Mouse (Mus musculus): ENCODE measurements around the gene Yif1a. TPM values are rescaled to one million over a fixed set of nuclear protein-coding genes. Genes with fewer than 3 reads are reported as not detected.

Gene Yif1a
- polyA plus RNA-seq, 1 experiment from 2014 or later, result 111 TPM

DNA sequence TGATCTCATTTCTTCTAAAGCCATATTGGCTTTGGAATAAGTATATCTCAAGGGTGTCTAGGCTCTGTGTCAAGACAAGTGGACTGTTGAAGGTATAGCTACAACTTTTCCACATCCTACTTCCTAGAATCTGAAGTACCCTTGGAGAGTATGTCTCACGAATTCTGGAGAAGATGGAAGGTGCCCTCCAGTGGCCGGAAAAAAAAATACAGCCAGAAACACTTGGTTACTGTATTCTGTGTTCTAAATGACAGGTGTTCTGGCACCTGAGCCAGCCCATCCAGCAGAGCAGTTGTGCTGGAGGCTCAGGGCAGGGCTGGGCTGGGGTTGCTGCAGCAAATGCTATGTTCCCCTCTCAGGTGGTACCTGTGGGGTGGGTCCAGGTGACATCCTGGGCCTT, 51.3 kb downstream of the Yif1a start:
- no peaks in the 10 kb centered on the region for H3K9me3 ChIP-seq (replicated peaks)
- H3K27me3 ChIP-seq, result no peaks in the 10 kb centered on the region
- H3K4me1 ChIP-seq, result no peaks in the 10 kb centered on the region
- ATAC-seq (ENCODE audit: insufficient number of reproducible peaks, low FRiP score, low TSS enrichment, low read depth), result no peak
- 3% methylated on average over 2 of the region's 2 CpGs for WGBS
- no peak overlapping the region for H3K27ac ChIP-seq (replicated peaks)
- peaks cover 77% of the 10 kb centered on the region for H3K36me3 ChIP-seq
- H3K4me2 ChIP-seq (replicated peaks), result no peak overlapping the region
- no peak overlapping the region for H3K4me3 ChIP-seq (replicated peaks)
- H3K9ac ChIP-seq, result no peak overlapping the region

Other genes starting within 250 kb of the Yif1a start
- gene Ccs, start 249.2 kb upstream of the Yif1a start, polyA plus RNA-seq (2015; fragmentation: Nextera tagmentation; extraction: Ambion mirVana), result 69.4 and 73.8 TPM in 2 replicates
- gene Ccdc87, start 249.2 kb upstream of the Yif1a start, polyA plus RNA-seq (2015; fragmentation: Nextera tagmentation; extraction: Ambion mirVana), result 1.2 and 1.9 TPM in 2 replicates
- 62.7 and 63.9 TPM in 2 replicates for gene Ctsf, start 233.4 kb upstream of the Yif1a start, polyA plus RNA-seq (2015; fragmentation: Nextera tagmentation; extraction: Ambion mirVana)
- 29.6 and 33.7 TPM in 2 replicates for gene Actn3, start 210.6 kb upstream of the Yif1a start, polyA plus RNA-seq (2015; fragmentation: Nextera tagmentation; extraction: Ambion mirVana)
- gene Zdhhc24, start 209.9 kb upstream of the Yif1a start, polyA plus RNA-seq (2015; fragmentation: Nextera tagmentation; extraction: Ambion mirVana), result 14.0 and 14.9 TPM in 2 replicates
- 4.6 and 5.5 TPM in 2 replicates for gene Bbs1, start 181.9 kb upstream of the Yif1a start, polyA plus RNA-seq (2015; fragmentation: Nextera tagmentation; extraction: Ambion mirVana)
- 113 and 117 TPM in 2 replicates for gene Dpp3, start 160.3 kb upstream of the Yif1a start, polyA plus RNA-seq (2015; fragmentation: Nextera tagmentation; extraction: Ambion mirVana)
- 5.0 and 5.1 TPM in 2 replicates for gene Peli3, start 145.4 kb upstream of the Yif1a start, polyA plus RNA-seq (2015; fragmentation: Nextera tagmentation; extraction: Ambion mirVana)
- gene Mrpl11, start 126.4 kb upstream of the Yif1a start, polyA plus RNA-seq (2015; fragmentation: Nextera tagmentation; extraction: Ambion mirVana), result 84.2 and 85.9 TPM in 2 replicates
- not detected in 2 replicates for gene Npas4, start 98.2 kb upstream of the Yif1a start, polyA plus RNA-seq (2015; fragmentation: Nextera tagmentation; extraction: Ambion mirVana)
- 3.5 and 4.9 TPM in 2 replicates for gene Slc29a2, start 64.7 kb upstream of the Yif1a start, polyA plus RNA-seq (2015; fragmentation: Nextera tagmentation; extraction: Ambion mirVana)
- gene B4gat1, start 49.7 kb upstream of the Yif1a start, polyA plus RNA-seq (2015; fragmentation: Nextera tagmentation; extraction: Ambion mirVana), result 47.2 and 48.4 TPM in 2 replicates
- gene AC124502.3, start 49.6 kb upstream of the Yif1a start, polyA plus RNA-seq (2015; fragmentation: Nextera tagmentation; extraction: Ambion mirVana), result 1.9 and 2.0 TPM in 2 replicates
- gene Brms1, start 47.2 kb upstream of the Yif1a start, polyA plus RNA-seq (2015; fragmentation: Nextera tagmentation; extraction: Ambion mirVana), result 42.2 and 48.6 TPM in 2 replicates
- gene Rin1, start 38.1 kb upstream of the Yif1a start, polyA plus RNA-seq (2015; fragmentation: Nextera tagmentation; extraction: Ambion mirVana), result 2.6 and 4.4 TPM in 2 replicates
- 131 and 158 TPM in 2 replicates for gene Cd248, start 20.5 kb upstream of the Yif1a start, polyA plus RNA-seq (2015; fragmentation: Nextera tagmentation; extraction: Ambion mirVana)
- gene Tmem151a, start 3.0 kb upstream of the Yif1a start, polyA plus RNA-seq (2015; fragmentation: Nextera tagmentation; extraction: Ambion mirVana), result 2.3 and 3.0 TPM in 2 replicates
- 35.5 and 38.7 TPM in 2 replicates for gene Cnih2, start 10.0 kb downstream of the Yif1a start, polyA plus RNA-seq (2015; fragmentation: Nextera tagmentation; extraction: Ambion mirVana)
- 256 and 270 TPM in 2 replicates for gene Rab1b, start 18.5 kb downstream of the Yif1a start, polyA plus RNA-seq (2015; fragmentation: Nextera tagmentation; extraction: Ambion mirVana)
- 17.9 and 19.5 TPM in 2 replicates for gene Klc2, start 30.0 kb downstream of the Yif1a start, polyA plus RNA-seq (2015; fragmentation: Nextera tagmentation; extraction: Ambion mirVana)
- gene Pacs1, start 184.6 kb downstream of the Yif1a start, polyA plus RNA-seq (2015; fragmentation: Nextera tagmentation; extraction: Ambion mirVana), result 25.1 and 30.6 TPM in 2 replicates
- 335 and 338 TPM in 2 replicates for gene Sf3b2, start 206.9 kb downstream of the Yif1a start, polyA plus RNA-seq (2015; fragmentation: Nextera tagmentation; extraction: Ambion mirVana)
- gene Gal3st3, start 209.8 kb downstream of the Yif1a start, polyA plus RNA-seq (2015; fragmentation: Nextera tagmentation; extraction: Ambion mirVana), result 4.2 and 5.8 TPM in 2 replicates
- gene Catsper1, start 247.2 kb downstream of the Yif1a start, polyA plus RNA-seq (2015; fragmentation: Nextera tagmentation; extraction: Ambion mirVana), result not detected in 2 replicates

Measured in embryonic facial prominence, embryonic 15.5 days (tissue).